Mouse (Mus musculus) hindbrain, postnatal 0 days (tissue): ENCODE results near the gene Casq1. TPM values are rescaled to one million over a fixed set of nuclear protein-coding genes. Genes with fewer than 3 reads are reported as not detected.
"Not testable (repeated sequence)": the region's sequence is repeated elsewhere in the genome, so short reads cannot be mapped to it uniquely, and the experiment has no call there.

Experiments used
- ATAC-seq: fragments of 200-750 bp; cut with Nextera tagmentation; 2 replicates; pipeline ENCODE4 v1.8.0; 2017; ENCODE audit warnings: mild to moderate bottlenecking, moderate TSS enrichment, moderate library complexity
- DNase-seq: peaks from one replicate; pipeline ENCODE4 v3.0.0-alpha.2; 2015; ENCODE audit warnings: low spot score
- H3K27ac ChIP-seq: fragments of 300-500 bp; sonication (generic); 2 replicates; pipeline ENCODE4 v1.5.1; 2014; ENCODE audit warnings: mild to moderate bottlenecking
- H3K27me3 ChIP-seq: fragments of 300-500 bp; sonication (generic); 2 replicates; pipeline ENCODE4 v1.6.1; 2014; ENCODE audit warnings: low read length, mixed read lengths; ENCODE audit not compliant: insufficient read depth
- H3K36me3 ChIP-seq: fragments of 300-500 bp; sonication (generic); 2 replicates; pipeline ENCODE4 v1.6.1; 2014; ENCODE audit warnings: low read length, mixed read lengths; ENCODE audit not compliant: insufficient read depth
- H3K4me1 ChIP-seq: fragments of 300-500 bp; sonication (generic); 2 replicates; pipeline ENCODE4 v1.6.1; 2014; ENCODE audit warnings: antibody characterized with exemption, low read length, mixed read lengths; ENCODE audit not compliant: insufficient read depth
- H3K4me2 ChIP-seq: fragments of 300-500 bp; sonication (generic); 2 replicates; pipeline ENCODE4 v1.6.1; 2014; ENCODE audit warnings: low read depth, mild to moderate bottlenecking, low read length, moderate library complexity, mixed read lengths
- H3K4me3 ChIP-seq: fragments of 300-500 bp; sonication (generic); 2 replicates; pipeline ENCODE4 v1.5.1; 2014; ENCODE audit warnings: low read length
- H3K9ac ChIP-seq: fragments of 300-500 bp; sonication (generic); replicated peaks from 2 replicates; pipeline ENCODE4 v1.6.1; 2014; ENCODE audit warnings: mild to moderate bottlenecking, low read length, moderate library complexity, mixed read lengths
- H3K9me3 ChIP-seq: fragments of 300-500 bp; sonication (generic); 2 replicates; pipeline ENCODE4 v1.6.1; 2016; ENCODE audit warnings: low read length, mixed read lengths
- CTCF ChIP-seq: IDR thresholded peaks from 2 replicates; pipeline ENCODE4 v1.5.1; 2016; ENCODE audit warnings: antibody characterized with exemption, control low read depth, low read depth
- WGBS: fragments of 180-500 bp; shearing (Covaris S2); extraction: QIAGEN DNeasy Blood & Tissue Kit; methylation state at CpG from one replicate; pipeline ENCODE4 v1.1.7; 2014; 5-methylcytosine and 5-hydroxymethylcytosine counted together
- polyA plus RNA-seq: library from polyadenylated mRNA; unstranded; fragments of >200 nt; fragmentation: Nextera tagmentation; extraction: Ambion mirVana; gene quantifications from 2 replicates; pipeline ENCODE4 v1.2.1, GENCODE M21; 2015
- total RNA-seq: library from RNA; depleted of rRNA; stranded (reverse); fragments of >200 nt; gene quantifications from 2 replicates; pipeline ENCODE4 v1.2.3, GENCODE M21; 2014; rRNA removed

Gene Casq1
- 0.78 and 2.4 TPM in 2 replicates for total RNA-seq
- 1.7 and 2.0 TPM in 2 replicates for polyA plus RNA-seq

DNA sequence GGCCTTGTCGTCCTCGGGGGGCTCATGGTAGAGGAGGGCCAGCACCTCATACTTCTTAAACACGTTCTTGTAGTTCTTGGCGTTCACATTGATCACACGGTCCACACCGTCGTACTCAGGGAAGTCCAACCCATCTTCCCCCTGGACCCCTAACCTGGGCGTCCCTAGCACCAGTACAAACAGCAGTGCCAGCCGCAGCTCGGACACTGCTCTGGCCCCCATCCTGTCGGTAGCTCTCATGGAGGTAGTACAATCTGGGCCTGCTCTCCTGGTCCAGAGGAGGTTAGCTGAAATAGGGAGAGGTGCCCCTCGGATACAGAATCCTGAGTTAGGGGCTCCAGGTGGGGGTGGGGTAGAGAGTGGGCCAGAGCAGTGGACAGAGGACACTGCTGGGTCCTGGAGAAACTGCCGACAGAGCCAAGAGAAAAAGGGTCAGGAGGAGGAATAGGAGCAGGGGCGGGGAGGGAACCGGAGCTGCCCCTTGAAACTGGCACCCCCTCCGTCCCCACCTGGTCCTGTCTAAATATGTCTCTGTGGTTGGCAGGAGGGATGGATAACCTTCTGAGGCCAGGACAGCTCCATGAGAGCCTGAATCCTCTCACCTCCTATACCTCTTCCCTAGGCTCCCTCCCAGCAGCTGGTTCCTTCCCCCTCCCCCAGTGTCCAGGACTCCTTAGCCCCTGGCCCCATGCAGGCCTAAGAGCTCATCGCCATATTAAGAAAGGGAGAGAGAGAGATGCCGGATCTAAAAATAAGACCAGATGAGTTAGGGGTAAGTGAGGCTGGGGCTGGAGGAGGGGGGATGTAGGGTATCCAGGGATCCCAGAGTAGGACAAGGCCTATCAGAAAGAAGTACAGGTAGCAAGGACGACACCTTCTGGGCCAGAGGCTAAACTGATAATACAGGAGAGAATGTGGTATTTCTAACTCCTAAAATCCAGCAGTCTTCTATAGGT is at the start of gene Casq1:
TSS of gene Casq1 (minus strand) at position 418 of the 956 bp plus-strand sequence.
- Histone ChIP-seq H3K4me3 (no peak within 1 kb of the TSS), H3K27me3 (no peaks in the 10 kb centered on the region), H3K4me1 (0 out of 2 replicates have a peak, but pooled peaks cover 3% of the 10 kb centered on the region), H3K36me3 (no peaks in the 10 kb centered on the region), H3K9ac (no peak within 1 kb of the TSS), H3K27ac (0 out of 2 replicates have a peak within 1 kb of the TSS, but pooled peaks have one; percentile 56), H3K9me3 (no peaks in the 10 kb centered on the region), H3K4me2 (no peak within 1 kb of the TSS)
- ATAC-seq = no peak
- DNase-seq = no peak
- no peak for TF ChIP-seq CTCF
- WGBS = 80% methylated on average over 19 of the region's 19 CpGs

DNA sequence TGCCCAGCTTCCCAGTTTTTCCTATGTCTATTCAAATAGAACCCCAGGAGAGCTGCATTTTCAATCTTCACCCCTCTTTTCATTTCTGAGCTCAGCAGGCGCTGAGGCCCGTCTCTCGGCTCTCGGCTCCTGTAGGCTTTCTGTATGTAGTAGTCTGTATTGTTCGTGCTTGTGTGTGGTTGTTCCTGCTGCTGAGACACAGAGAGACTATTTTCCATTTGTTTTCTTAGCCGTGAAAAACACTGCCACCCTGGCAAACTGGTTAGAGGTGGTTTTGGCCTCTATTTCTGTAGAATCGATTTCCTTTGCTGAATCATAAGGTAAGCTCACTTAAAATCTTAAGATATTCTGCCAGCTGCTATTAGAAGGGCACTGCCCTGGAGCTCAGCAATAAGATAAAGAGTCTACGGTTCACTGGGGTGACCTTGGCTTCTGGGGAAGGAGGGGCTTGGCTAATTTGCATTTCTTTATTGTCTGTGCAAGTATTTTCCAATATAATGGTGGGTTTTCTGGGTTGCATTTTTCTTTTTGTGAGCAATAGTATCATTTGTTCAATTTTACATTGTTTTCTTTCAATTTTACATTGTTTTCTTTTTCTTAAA is 41.9 kb upstream of the Casq1 start, which contains the start of gene Igsf8:
TSS of gene Igsf8 (plus strand) at position 165 of the 602 bp plus-strand sequence.
- Histone ChIP-seq H3K9ac (no peak within 1 kb of the TSS), H3K4me2 (no peak within 1 kb of the TSS)
- 19% methylated on average over 8 of the region's 8 CpGs for WGBS

DNA sequence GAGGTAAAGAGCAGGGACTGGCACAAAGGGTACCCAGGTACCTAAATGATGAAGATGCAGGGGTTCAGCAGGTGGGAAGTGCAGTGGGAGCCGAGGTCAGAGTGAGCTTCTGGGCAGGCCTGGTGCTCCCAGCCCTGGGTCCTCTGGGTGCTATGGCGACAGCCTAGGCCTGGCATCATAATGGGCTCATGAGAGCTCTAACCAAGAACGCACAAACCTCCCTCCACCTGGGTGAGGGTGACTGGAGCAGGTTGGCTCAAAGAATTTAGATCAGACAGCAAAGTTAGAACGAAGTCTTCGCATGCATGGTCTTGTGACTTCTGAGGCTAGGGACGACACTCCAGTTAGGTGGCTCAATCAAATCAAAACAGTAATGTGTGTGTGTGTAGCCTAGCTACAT is 38.6 kb upstream of the Casq1 start, which contains the start of gene Atp1a4:
TSS of gene Atp1a4 (minus strand) at position 101 of the 400 bp plus-strand sequence.
- H3K4me3 ChIP-seq = no peak within 1 kb of the TSS
- no peak within 1 kb of the TSS for H3K27ac ChIP-seq
- no peak for ATAC-seq
- H3K4me2 ChIP-seq = no peak within 1 kb of the TSS
- no peaks in the 10 kb centered on the region for H3K4me1 ChIP-seq
- no peak within 1 kb of the TSS for H3K9ac ChIP-seq
- H3K27me3 ChIP-seq = no peaks in the 10 kb centered on the region
- H3K9me3 ChIP-seq = no peaks in the 10 kb centered on the region
- TF ChIP-seq CTCF = no peak
- no peaks in the 10 kb centered on the region for H3K36me3 ChIP-seq
- no peak for DNase-seq
- WGBS = 90% methylated on average over 6 of the region's 6 CpGs

More for the DNA sequence above, 41.9 kb upstream of the Casq1 start, which contains the start of gene Igsf8:
- ATAC-seq (no peak), DNase-seq (no peak)
- no peak within 1 kb of the TSS for H3K4me3 ChIP-seq
- no peaks in the 10 kb centered on the region for H3K27me3 ChIP-seq
- no peaks in the 10 kb centered on the region for H3K36me3 ChIP-seq
- no peaks in the 10 kb centered on the region for H3K9me3 ChIP-seq
- no peak for TF ChIP-seq CTCF
- H3K4me1 ChIP-seq = no peaks in the 10 kb centered on the region
- H3K27ac ChIP-seq = peak within 1 kb of the TSS; percentile 11; the same call in 1 of the 2 replicates

DNA sequence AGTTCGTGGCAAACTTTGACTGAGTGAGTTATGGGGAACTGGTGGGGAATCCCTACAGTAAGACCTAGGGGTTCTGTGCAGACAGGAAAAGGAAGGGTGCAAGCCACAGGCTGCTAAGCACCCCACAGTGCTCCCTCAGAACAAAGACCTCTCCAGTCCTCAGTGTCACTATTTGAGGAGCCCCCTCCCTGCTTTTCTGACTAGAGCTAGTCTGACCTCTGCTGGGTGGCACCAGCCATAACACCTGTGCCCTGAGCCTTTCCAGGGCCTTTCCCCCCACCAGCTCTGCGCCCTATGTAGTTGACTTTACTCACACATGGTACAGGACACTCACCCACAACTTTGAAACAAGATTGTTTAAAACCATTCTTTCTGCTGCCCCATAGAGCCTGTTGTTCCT is 28.0 kb upstream of the Casq1 start:
- peak; percentile 70 for TF ChIP-seq CTCF
- no peaks in the 10 kb centered on the region for H3K9me3 ChIP-seq
- H3K4me2 ChIP-seq = no peak overlapping the region
- no peaks in the 10 kb centered on the region for H3K4me1 ChIP-seq
- H3K36me3 ChIP-seq = no peaks in the 10 kb centered on the region
- no peak overlapping the region for H3K9ac ChIP-seq
- no peak overlapping the region for H3K4me3 ChIP-seq
- no peak overlapping the region for H3K27ac ChIP-seq
- DNase-seq (peak; percentile 62), ATAC-seq (peak; percentile 79)
- 34% methylated on average over 2 of the region's 2 CpGs for WGBS
- H3K27me3 ChIP-seq = no peaks in the 10 kb centered on the region

DNA sequence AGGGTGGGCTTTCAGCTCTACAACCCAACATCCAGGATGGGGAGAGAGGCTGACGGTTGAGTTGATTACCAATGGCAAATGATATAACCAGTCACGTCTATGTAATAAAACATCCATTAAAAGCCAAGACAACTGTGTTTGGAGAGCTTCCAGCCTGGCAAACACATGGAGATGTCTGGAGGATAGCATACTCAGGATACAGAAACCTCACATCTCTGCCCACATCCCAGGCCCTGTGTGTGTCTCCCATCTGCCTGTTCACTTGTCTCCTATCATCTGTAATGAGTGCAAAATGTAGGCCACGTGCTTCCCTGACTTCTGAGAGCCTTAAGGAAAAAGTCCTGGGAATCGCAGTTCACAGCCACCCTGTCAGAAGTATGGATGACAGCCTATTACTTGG is 27.5 kb upstream of the Casq1 start:
- TF ChIP-seq CTCF = no peak
- Histone ChIP-seq H3K36me3 (no peaks in the 10 kb centered on the region), H3K9ac (no peak overlapping the region), H3K27ac (no peak overlapping the region), H3K4me2 (no peak overlapping the region), H3K4me1 (no peaks in the 10 kb centered on the region), H3K9me3 (no peaks in the 10 kb centered on the region), H3K27me3 (no peaks in the 10 kb centered on the region), H3K4me3 (no peak overlapping the region)
- 59% methylated on average over 4 of the region's 4 CpGs for WGBS
- ATAC-seq = peak; percentile 13; the same call in 1 of the 2 replicates
- DNase-seq = no peak

DNA sequence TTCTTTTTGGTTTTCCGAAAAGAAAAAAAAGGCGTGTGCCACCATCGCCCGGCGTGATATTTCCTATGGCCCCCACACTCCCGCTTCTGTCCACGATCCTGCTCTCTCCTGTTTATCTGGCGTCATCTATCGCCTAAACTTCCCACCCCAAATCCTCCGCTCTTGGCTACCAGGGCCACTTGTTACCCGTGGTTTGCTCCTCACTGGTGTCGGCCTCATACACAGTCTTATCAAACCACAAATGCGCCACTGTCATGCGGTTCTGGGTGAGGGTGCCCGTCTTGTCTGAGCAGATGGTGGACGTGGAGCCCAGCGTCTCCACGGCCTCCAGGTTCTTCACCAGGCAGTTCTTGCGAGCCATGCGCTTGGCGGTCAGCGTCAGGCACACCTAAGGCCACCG is 25.0 kb upstream of the Casq1 start:
- H3K9ac ChIP-seq, H3K36me3 ChIP-seq, H3K27ac ChIP-seq, H3K27me3 ChIP-seq, H3K4me3 ChIP-seq, H3K4me1 ChIP-seq, ATAC-seq, H3K9me3 ChIP-seq, DNase-seq: not testable (repeated sequence)
- 54% methylated on average over 23 of the region's 23 CpGs for WGBS
- 0 out of 2 replicates have a peak overlapping the region, but pooled peaks have one; percentile 10 for H3K4me2 ChIP-seq
